Mouse (Mus musculus) spleen, adult 2 months (tissue): ENCODE results near the gene Aff3.

Experiments
- CTCF ChIP-seq: fragments of 200-500 bp; IDR thresholded peaks from 2 replicates; pipeline ENCODE4 v1.5.1; 2011; ENCODE audit warnings: mild to moderate bottlenecking, inconsistent platforms; ENCODE audit not compliant: insufficient read depth, insufficient read length, insufficient replicate concordance; ENCODE audit errors: extremely low read depth
- POLR2A ChIP-seq: fragments of 200-500 bp; IDR thresholded peaks from 2 replicates; pipeline ENCODE4 v1.6.1; 2011; ENCODE audit warnings: low read depth, low read length, inconsistent platforms

DNA sequence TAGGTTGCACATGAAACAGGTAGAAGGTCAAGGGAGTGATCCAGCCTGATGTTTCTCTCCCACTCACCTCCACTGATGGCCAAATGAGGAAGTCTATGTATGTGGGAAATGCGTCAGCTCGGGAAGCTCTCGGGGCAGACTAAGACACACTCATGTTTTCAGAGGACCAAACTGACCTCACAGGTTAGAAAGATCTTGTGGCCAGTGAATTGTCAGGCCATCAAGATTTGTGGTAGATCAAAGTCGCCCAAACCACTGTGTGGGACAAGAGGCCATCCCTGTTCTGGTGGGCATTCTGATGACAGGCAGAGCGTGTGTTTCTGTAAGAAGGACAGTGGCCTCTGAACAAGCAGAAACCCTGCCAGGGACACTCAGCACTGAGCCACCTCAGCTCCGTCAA is 175.0 kb downstream of the Aff3 start:
- no peak for TF ChIP-seq POLR2A
- no peak for TF ChIP-seq CTCF
